Mouse (Mus musculus) forebrain, embryonic 11.5 days (tissue): ENCODE measurements around the gene Mtfmt. TPM values are rescaled to one million over a fixed set of nuclear protein-coding genes. Genes with fewer than 3 reads are reported as not detected.
A peak's percentile ranks its signal among the peaks of the same experiment; 100 is the strongest.

ENCODE experiments used
- ATAC-seq: fragments of 200-750 bp; cut with Nextera tagmentation; replicated peaks from 2 replicates; pipeline ENCODE4 v1.8.0; 2017; ENCODE audit warnings: moderate TSS enrichment; ENCODE audit not compliant: low FRiP score
- DNase-seq: peaks from one replicate; pipeline ENCODE4 v3.0.0-alpha.2; 2017; ENCODE audit warnings: low spot score
- H3K27ac ChIP-seq: fragments of 300-500 bp; sonication (generic); 2 replicates; pipeline ENCODE4 v1.5.1; 2014; ENCODE audit warnings: low read depth, low read length
- H3K27me3 ChIP-seq: fragments of 300-500 bp; sonication (generic); 2 replicates; pipeline ENCODE4 v1.6.1; 2014; ENCODE audit warnings: mild to moderate bottlenecking, low read length, mixed read lengths; ENCODE audit not compliant: control insufficient read depth, insufficient read depth
- H3K36me3 ChIP-seq: fragments of 300-500 bp; sonication (generic); 2 replicates; pipeline ENCODE4 v1.6.1; 2014; ENCODE audit warnings: mild to moderate bottlenecking, low read length, moderate library complexity, mixed read lengths; ENCODE audit not compliant: control insufficient read depth, insufficient read depth
- H3K4me1 ChIP-seq: fragments of 300-500 bp; sonication (generic); replicated peaks from 2 replicates; pipeline ENCODE4 v1.6.1; 2014; ENCODE audit warnings: low read length, mixed read lengths; ENCODE audit not compliant: control insufficient read depth, insufficient read depth
- H3K4me2 ChIP-seq: fragments of 300-500 bp; sonication (generic); 2 replicates; pipeline ENCODE4 v1.6.1; 2014; ENCODE audit warnings: low read depth, mild to moderate bottlenecking, low read length, moderate library complexity, mixed read lengths; ENCODE audit not compliant: severe bottlenecking
- H3K4me3 ChIP-seq: fragments of 300-500 bp; sonication (generic); 2 replicates; pipeline ENCODE4 v1.5.1; 2014; ENCODE audit warnings: low read depth, low read length
- H3K9ac ChIP-seq: fragments of 300-500 bp; sonication (generic); 2 replicates; pipeline ENCODE4 v1.6.1; 2014; ENCODE audit warnings: low read length
- H3K9me3 ChIP-seq: fragments of 300-500 bp; sonication (generic); 2 replicates; pipeline ENCODE4 v1.6.1; 2016; ENCODE audit warnings: low read length, mixed read lengths; ENCODE audit not compliant: control insufficient read depth
- WGBS: fragments of 180-500 bp; shearing (Covaris S2); extraction: QIAGEN DNeasy Blood & Tissue Kit; methylation state at CpG from one replicate; pipeline ENCODE4 v1.1.7; 2014; 5-methylcytosine and 5-hydroxymethylcytosine counted together
- polyA plus RNA-seq: library from polyadenylated mRNA; unstranded; fragments of >200 nt; fragmentation: Nextera tagmentation; extraction: Ambion mirVana; gene quantifications from 2 replicates; pipeline ENCODE4 v1.2.1, GENCODE M21; 2014

Mtfmt gene
- polyA plus RNA-seq, 1 experiment from 2014 or later, result 19.6 TPM

GRCm38 (mm10) chr9:65435211-65435610 is 371 bp upstream of the Mtfmt start:
- Histone ChIP-seq H3K4me3 (no peak overlapping the region), H3K9ac (no peak overlapping the region), H3K36me3 (no peaks in the 10 kb centered on the region), H3K27me3 (no peaks in the 10 kb centered on the region), H3K4me2 (no peak overlapping the region), H3K27ac (no peak overlapping the region), H3K4me1 (no peaks in the 10 kb centered on the region), H3K9me3 (no peaks in the 10 kb centered on the region)
- ATAC-seq (peak; percentile 35; the same call in 1 of the 2 replicates), DNase-seq (no peak)
- WGBS, result 69% methylated on average over 4 of the region's 4 CpGs

DNA sequence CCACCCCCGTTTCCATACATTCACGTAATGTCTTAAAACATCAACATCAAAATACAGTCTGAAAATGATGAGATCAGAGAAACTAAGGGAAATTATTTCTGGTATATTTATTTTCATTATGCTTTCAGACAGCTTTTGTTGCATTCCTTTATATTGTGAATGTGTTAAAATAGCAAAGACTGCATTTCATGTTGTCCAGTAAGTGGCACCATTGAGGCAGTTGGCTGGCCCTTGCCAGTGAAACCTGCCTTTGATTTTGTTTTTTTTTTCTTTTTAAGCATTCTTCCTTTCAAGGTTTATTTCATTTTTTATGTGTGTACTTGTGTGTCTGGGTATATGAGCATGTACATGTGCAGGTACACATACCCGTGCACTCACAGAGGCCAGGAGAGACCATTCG is 9.1 kb downstream of the Mtfmt start:
- peaks cover 12% of the 10 kb centered on the region for H3K36me3 ChIP-seq
- H3K9ac ChIP-seq, result no peak overlapping the region
- no peak overlapping the region for H3K4me2 ChIP-seq
- no peak overlapping the region for H3K27ac ChIP-seq
- WGBS, result 93% methylated on average over 4 of the region's 4 CpGs
- ATAC-seq (no peak), DNase-seq (no peak)
- no peak overlapping the region for H3K4me3 ChIP-seq
- H3K27me3 ChIP-seq, result no peaks in the 10 kb centered on the region
- H3K9me3 ChIP-seq, result no peaks in the 10 kb centered on the region
- no peaks in the 10 kb centered on the region for H3K4me1 ChIP-seq

- 90% methylated on average over 6 of the region's 6 CpGs for WGBS
- peaks cover 12% of the 10 kb centered on the region for H3K36me3 ChIP-seq
- ATAC-seq (no peak), DNase-seq (no peak)
- H3K9ac ChIP-seq, result no peak overlapping the region
- no peak overlapping the region for H3K4me2 ChIP-seq
- no peak overlapping the region for H3K4me3 ChIP-seq
- no peaks in the 10 kb centered on the region for H3K4me1 ChIP-seq
- no peaks in the 10 kb centered on the region for H3K27me3 ChIP-seq
- no peak overlapping the region for H3K27ac ChIP-seq
- no peaks in the 10 kb centered on the region for H3K9me3 ChIP-seq
Measured at GRCm38 (mm10) chr9:65447951-65448350, 12.4 kb downstream of the Mtfmt start.

DNA sequence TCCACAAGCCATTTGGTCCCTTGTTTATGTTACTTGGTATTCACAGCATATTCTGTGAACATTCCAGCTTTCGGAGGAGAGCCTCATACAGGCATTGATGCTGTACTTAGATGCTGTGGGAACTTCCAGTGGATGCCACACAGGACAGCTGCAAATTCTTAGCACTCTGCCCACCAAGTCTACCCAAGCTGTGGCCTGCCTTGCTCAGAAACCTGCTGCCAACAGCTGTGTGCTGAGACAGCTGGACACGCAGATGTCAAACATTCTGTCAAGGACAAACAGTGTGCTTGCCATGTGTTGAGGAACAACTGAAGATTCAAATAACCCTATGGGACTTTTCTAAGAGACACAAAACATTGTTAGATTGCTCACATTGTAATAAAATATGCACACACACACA is 23.4 kb downstream of the Mtfmt start:
- WGBS, result 97% methylated on average over 2 of the region's 2 CpGs
- DNase-seq (no peak), ATAC-seq (no peak)
- Histone ChIP-seq H3K4me1 (peaks cover 6% of the 10 kb centered on the region), H3K27ac (no peak overlapping the region), H3K9me3 (no peaks in the 10 kb centered on the region), H3K36me3 (no peaks in the 10 kb centered on the region), H3K27me3 (no peaks in the 10 kb centered on the region), H3K4me3 (no peak overlapping the region), H3K4me2 (no peak overlapping the region), H3K9ac (no peak overlapping the region)

GRCm38 (mm10) chr9:65460198-65460597 is 24.6 kb downstream of the Mtfmt start:
- H3K27me3 ChIP-seq, result no peaks in the 10 kb centered on the region
- no peaks in the 10 kb centered on the region for H3K36me3 ChIP-seq
- peaks cover 6% of the 10 kb centered on the region for H3K4me1 ChIP-seq
- peak overlapping the region; percentile 75; the same call in 1 of the 2 replicates for H3K4me2 ChIP-seq
- DNase-seq (no peak), ATAC-seq (peak; percentile 21)
- peak overlapping the region; percentile 84 for H3K9ac ChIP-seq
- H3K9me3 ChIP-seq, result no peaks in the 10 kb centered on the region
- 40% methylated on average over 3 of the region's 3 CpGs for WGBS
- H3K27ac ChIP-seq, result peak overlapping the region; percentile 19; the same call in 1 of the 2 replicates
- peak overlapping the region; percentile 71 for H3K4me3 ChIP-seq

- H3K27me3 ChIP-seq, result no peaks in the 10 kb centered on the region
Measured at GRCm38 (mm10) chr9:65460732-65461442, 25.3 kb downstream of the Mtfmt start, which contains the start of gene Spg21. TSS of gene Spg21 (plus strand) at chr9:65460947.

GRCm38 (mm10) chr9:65462544-65462943 is 27.0 kb downstream of the Mtfmt start:
- Histone ChIP-seq H3K4me1 (peaks cover 6% of the 10 kb centered on the region), H3K36me3 (no peaks in the 10 kb centered on the region; the same call in 1 of the 2 replicates), H3K27ac (no peak overlapping the region), H3K27me3 (no peaks in the 10 kb centered on the region), H3K4me2 (no peak overlapping the region), H3K4me3 (no peak overlapping the region), H3K9ac (no peak overlapping the region), H3K9me3 (no peaks in the 10 kb centered on the region)
- ATAC-seq, result no peak
- 84% methylated on average over 5 of the region's 5 CpGs for WGBS
- DNase-seq, result no peak

More at GRCm38 (mm10) chr9:65460732-65461442, 25.3 kb downstream of the Mtfmt start, which contains the start of gene Spg21:
- DNase-seq (peak; percentile 97), ATAC-seq (peak; percentile 98)
- Histone ChIP-seq H3K4me2 (peak within 1 kb of the TSS; percentile 75), H3K4me1 (peaks cover 6% of the 10 kb centered on the region), H3K36me3 (no peaks in the 10 kb centered on the region; the same call in 1 of the 2 replicates), H3K27ac (peak within 1 kb of the TSS; percentile 72; the same call in 1 of the 2 replicates), H3K9ac (peak within 1 kb of the TSS; percentile 84), H3K4me3 (peak within 1 kb of the TSS; percentile 71), H3K9me3 (no peaks in the 10 kb centered on the region)
- 0% methylated on average over 52 of the region's 53 CpGs for WGBS

DNA sequence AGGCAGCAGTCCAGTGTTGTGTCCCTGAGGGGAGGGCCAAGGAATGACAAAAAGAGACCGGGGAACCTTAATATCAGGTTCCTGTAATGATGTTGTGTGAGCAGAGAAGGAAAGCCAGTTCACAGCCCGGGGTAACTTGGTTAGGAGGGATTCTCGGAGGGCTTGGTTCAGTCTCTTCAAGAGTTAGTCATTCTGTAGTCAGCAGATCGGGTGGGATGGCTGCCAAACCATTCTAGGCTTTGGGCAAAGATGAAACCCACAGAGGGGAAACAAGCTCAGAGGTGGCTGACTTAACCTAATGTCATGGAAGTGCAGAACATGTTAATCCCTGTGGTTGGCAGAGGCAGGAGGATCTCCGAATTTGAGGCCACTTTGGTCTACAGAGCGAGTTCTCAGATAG is 28.6 kb downstream of the Mtfmt start:
- H3K27me3 ChIP-seq, result no peaks in the 10 kb centered on the region
- H3K27ac ChIP-seq, result no peak overlapping the region
- no peak overlapping the region for H3K9ac ChIP-seq
- DNase-seq (no peak), ATAC-seq (no peak)
- no peak overlapping the region for H3K4me2 ChIP-seq
- no peaks in the 10 kb centered on the region for H3K9me3 ChIP-seq
- H3K4me1 ChIP-seq, result peaks cover 6% of the 10 kb centered on the region
- no peaks in the 10 kb centered on the region; the same call in 1 of the 2 replicates for H3K36me3 ChIP-seq
- 87% methylated on average over 6 of the region's 6 CpGs for WGBS
- H3K4me3 ChIP-seq, result no peak overlapping the region

DNA sequence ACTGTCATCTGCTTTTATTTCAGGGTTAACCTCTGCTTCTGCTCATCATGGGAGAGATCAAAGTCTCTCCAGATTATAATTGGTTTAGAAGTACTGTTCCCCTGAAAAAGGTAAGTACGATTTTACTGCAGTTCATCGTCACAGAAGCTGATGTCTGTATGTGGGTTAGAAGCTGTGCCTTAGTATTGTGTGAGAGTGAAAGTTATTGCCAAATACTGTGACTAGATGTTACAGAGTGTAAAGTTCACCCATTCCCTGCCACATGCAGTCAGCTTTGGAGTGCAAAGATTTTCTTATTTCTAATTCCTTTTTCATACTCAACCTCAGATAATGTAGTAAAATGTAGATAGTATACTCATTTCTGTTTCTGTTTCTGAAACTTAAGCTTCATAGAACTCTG is 29.7 kb downstream of the Mtfmt start:
- 92% methylated on average over 2 of the region's 2 CpGs for WGBS
- no peak overlapping the region for H3K27ac ChIP-seq
- H3K36me3 ChIP-seq, result no peaks in the 10 kb centered on the region; the same call in 1 of the 2 replicates
- H3K4me2 ChIP-seq, result no peak overlapping the region
- H3K27me3 ChIP-seq, result no peaks in the 10 kb centered on the region
- ATAC-seq (no peak), DNase-seq (no peak)
- no peaks in the 10 kb centered on the region for H3K9me3 ChIP-seq
- no peak overlapping the region for H3K9ac ChIP-seq
- H3K4me3 ChIP-seq, result no peak overlapping the region
- peaks cover 6% of the 10 kb centered on the region for H3K4me1 ChIP-seq
